Mouse (Mus musculus): ENCODE data around the gene Rbm44. TPM values are rescaled to one million over a fixed set of nuclear protein-coding genes. Genes with fewer than 3 reads are reported as not detected.

Rbm44 gene
- polyA plus RNA-seq, 1 experiment from 2014 or later = 0.16 TPM

GRCm38 (mm10) chr1:91216504-91217267 is 71.8 kb downstream of the Rbm44 start:
- H3K4me2 ChIP-seq = no peak overlapping the region
- no peak overlapping the region for H3K4me3 ChIP-seq
- H3K4me1 ChIP-seq (replicated peaks) = no peaks in the 10 kb centered on the region; the same call in 1 of the 2 replicates
- no peaks in the 10 kb centered on the region for H3K36me3 ChIP-seq
- H3K27me3 ChIP-seq = no peaks in the 10 kb centered on the region
- no peak overlapping the region for H3K27ac ChIP-seq
- WGBS = 51% methylated on average over 10 of the region's 10 CpGs
- H3K9ac ChIP-seq = no peak overlapping the region
- no peaks in the 10 kb centered on the region for H3K9me3 ChIP-seq
- ATAC-seq (ENCODE audit: low FRiP score) = no peak

- Histone ChIP-seq H3K27ac (no peak overlapping the region), H3K9ac (no peak overlapping the region), H3K27me3 (no peaks in the 10 kb centered on the region), H3K4me1 (replicated peaks) (no peaks in the 10 kb centered on the region), H3K4me2 (no peak overlapping the region), H3K9me3 (no peaks in the 10 kb centered on the region), H3K36me3 (no peaks in the 10 kb centered on the region), H3K4me3 (no peak overlapping the region)
- no peak for ATAC-seq (ENCODE audit: low FRiP score)
- 89% methylated on average over 7 of the region's 7 CpGs for WGBS
Observed at GRCm38 (mm10) chr1:91219641-91220321, 74.9 kb downstream of the Rbm44 start.

- H3K4me2 ChIP-seq = no peak overlapping the region
- no peaks in the 10 kb centered on the region for H3K9me3 ChIP-seq
- H3K9ac ChIP-seq = no peak overlapping the region
- no peak for ATAC-seq (ENCODE audit: low FRiP score)
- WGBS = 89% methylated on average over 3 of the region's 3 CpGs
- H3K4me3 ChIP-seq = no peak overlapping the region
- no peaks in the 10 kb centered on the region for H3K4me1 ChIP-seq (replicated peaks)
- no peaks in the 10 kb centered on the region for H3K27me3 ChIP-seq
- no peaks in the 10 kb centered on the region for H3K36me3 ChIP-seq
- no peak overlapping the region for H3K27ac ChIP-seq
Observed at GRCm38 (mm10) chr1:91220322-91220672, 75.4 kb downstream of the Rbm44 start.

Other genes with a start within 250 kb of the Rbm44 start
- 0.04 and 0.17 TPM in 2 replicates for gene Mlph, start 230.0 kb upstream of the Rbm44 start, polyA plus RNA-seq (2015; fragmentation: Nextera tagmentation; extraction: Ambion mirVana)
- gene Prlh, start 192.0 kb upstream of the Rbm44 start, polyA plus RNA-seq (2015; fragmentation: Nextera tagmentation; extraction: Ambion mirVana) = not detected in 2 replicates
- 0.25 and 0.55 TPM in 2 replicates for gene Rab17, start 175.4 kb upstream of the Rbm44 start, polyA plus RNA-seq (2015; fragmentation: Nextera tagmentation; extraction: Ambion mirVana)
- 35.5 and 39.1 TPM in 2 replicates for gene Lrrfip1, start 146.4 kb upstream of the Rbm44 start, polyA plus RNA-seq (2015; fragmentation: Nextera tagmentation; extraction: Ambion mirVana)
- 3.2 and 3.3 TPM in 2 replicates for gene Ramp1, start 34.7 kb downstream of the Rbm44 start, polyA plus RNA-seq (2015; fragmentation: Nextera tagmentation; extraction: Ambion mirVana)
- 67.7 and 68.2 TPM in 2 replicates for gene Ube2f, start 105.2 kb downstream of the Rbm44 start, polyA plus RNA-seq (2015; fragmentation: Nextera tagmentation; extraction: Ambion mirVana)
- gene Scly, start 153.2 kb downstream of the Rbm44 start, polyA plus RNA-seq (2015; fragmentation: Nextera tagmentation; extraction: Ambion mirVana) = 11.6 and 12.2 TPM in 2 replicates
- 0.08 and 0.26 TPM in 2 replicates for gene Espnl, start 177.0 kb downstream of the Rbm44 start, polyA plus RNA-seq (2015; fragmentation: Nextera tagmentation; extraction: Ambion mirVana)
- 0.16 and 0.21 TPM in 2 replicates for gene Klhl30, start 205.9 kb downstream of the Rbm44 start, polyA plus RNA-seq (2015; fragmentation: Nextera tagmentation; extraction: Ambion mirVana)
- 0.22 and 0.45 TPM in 2 replicates for gene Erfe, start 221.3 kb downstream of the Rbm44 start, polyA plus RNA-seq (2015; fragmentation: Nextera tagmentation; extraction: Ambion mirVana)